15 mouse cellular contexts compared by ENCODE assay signal in the genomic region with DNA sequence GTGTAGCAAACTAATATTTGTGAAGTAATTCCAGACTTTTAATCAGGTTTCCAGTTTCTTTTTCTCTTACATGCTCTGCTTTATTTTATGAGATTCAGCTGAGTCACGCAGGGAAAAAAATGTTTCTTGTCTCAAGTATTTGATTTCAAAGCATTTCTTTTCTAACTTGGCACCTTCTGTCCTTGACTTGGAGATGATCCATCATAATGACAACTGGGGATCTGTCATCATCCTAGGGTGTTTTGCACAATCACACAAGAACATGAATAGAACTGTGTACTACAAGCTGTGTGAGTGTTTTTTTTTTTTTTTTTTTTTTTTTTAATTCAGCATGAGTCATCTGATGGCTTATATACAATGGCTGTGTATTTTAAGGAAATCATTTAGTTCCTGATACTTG.
DNase-seq lines count a peak whose midpoint lies in the region; ATAC-seq and TF ChIP-seq lines count a peak whose summit lies in the region.
"Had no signal": no experiment of that assay in that cellular context is flagged by ENCODE, and none has a peak within 500 bp of the region (broad histone marks: within the 10 kb centered on the region; RNA-seq: fewer than 3 reads in every experiment).

No protein-coding gene starts in this region.

- intact Hi-C loops in left cerebral cortex, adult 2 months (cut with DNase I), result no loop called here

- no peak overlapping the region for H3K4me3 ChIP-seq in left cerebral cortex, adult 2 months
- H3K4me3 ChIP-seq in C2C12 (ENCODE audit: insufficient read depth, poor library complexity, severe bottlenecking), result no peak overlapping the region
- H3K4me3 ChIP-seq: heart, embryonic 15.5 days; lung, embryonic 15.5 days; midbrain, embryonic 15.5 days; neural tube, embryonic 13.5 days; stomach, embryonic 15.5 days had no signal

- no peak for TF ChIP-seq CTCF in left cerebral cortex, adult 2 months (IDR thresholded peaks at IDR 0.05)
- TF ChIP-seq CTCF in C2C12 (IDR thresholded peaks at IDR 0.05; ENCODE audit: control insufficient read depth, insufficient read depth, insufficient read length), result no peak

- H3K27ac ChIP-seq in left cerebral cortex, adult 2 months, result no peak overlapping the region
- H3K27ac ChIP-seq: heart, embryonic 15.5 days; kidney, postnatal 0 days; lung, embryonic 15.5 days; midbrain, embryonic 15.5 days; neural tube, embryonic 13.5 days; stomach, embryonic 15.5 days had no signal

- H3K79me2 ChIP-seq in C2C12 (ENCODE audit: control insufficient read depth, insufficient read depth), result no peaks in the 10 kb centered on the region

- no peak overlapping the region for H3ac ChIP-seq in C2C12 (ENCODE audit: control insufficient read depth, insufficient read length, low read depth)

- H3K79me3 ChIP-seq in C2C12 (ENCODE audit: low read depth), result no peaks in the 10 kb centered on the region

- peak; percentile 91 for ATAC-seq in frontal cortex, adult (ENCODE audit: low TSS enrichment)
- no peak for ATAC-seq in inflammation-experienced regulatory T-cells, adult 6 months
- ATAC-seq: midbrain, embryonic 15.5 days had no signal

- no peaks in the 10 kb centered on the region for H3K27me3 ChIP-seq in C2C12 (ENCODE audit: control insufficient read depth, insufficient read depth, insufficient read length)
- H3K27me3 ChIP-seq: heart, embryonic 15.5 days; lung, embryonic 15.5 days; midbrain, embryonic 15.5 days; neural tube, embryonic 13.5 days; stomach, embryonic 15.5 days had no signal

- H3K36me3 ChIP-seq in C2C12 (ENCODE audit: control insufficient read depth, insufficient read depth), result no peaks in the 10 kb centered on the region
- H3K36me3 ChIP-seq: heart, embryonic 15.5 days; lung, embryonic 15.5 days; midbrain, embryonic 15.5 days; neural tube, embryonic 13.5 days; stomach, embryonic 15.5 days had no signal

- DNase-seq in frontal cortex, postnatal 10 days (ENCODE audit: low spot score in 2 of 2), result no peak
- peak; percentile 4 to 14 for DNase-seq in left cerebral cortex, adult 18-20 months (ENCODE audit: low spot score in 2 of 2)
- DNase-seq in left cerebral cortex, adult 2 months (ENCODE audit: extremely low spot score in 1 of 2, low spot score in 2 of 2), result no peak
- DNase-seq in fibroblast of lung, adult 2 months (ENCODE audit: low read depth), result peak; percentile 83
- no peak for DNase-seq in spleen, postnatal 14 days (ENCODE audit: low spot score in 2 of 2)
- DNase-seq: cerebellum, postnatal 36 days had no signal

TF ChIP-seq in C2C12, 6 proteins besides CTCF, POLR2A, EP300 and RAD21:
- TF ChIP-seq MAX (IDR thresholded peaks at IDR 0.05), result no peak
- peak; percentile 79 for TF ChIP-seq CEBPB (IDR thresholded peaks at IDR 0.05; ENCODE audit: low read depth)
TF ChIP-seq in C2C12: peak in this region for 1.

Comparison
In these comparisons a context has a peak if more than half of its experiments do, and no peak if none do; other contexts are left out.
1. DNase-seq: peak in left cerebral cortex, adult 18-20 months (2 of 2) and fibroblast of lung, adult 2 months (single experiment); none in frontal cortex, postnatal 10 days (0 of 2), left cerebral cortex, adult 2 months (0 of 2) and spleen, postnatal 14 days (0 of 2).